Mouse (Mus musculus) C2C12 (cell line): ENCODE measurements around the gene Cfap99.

Experiments
- CEBPB ChIP-seq: IDR thresholded peaks from one replicate; pipeline ENCODE4 v1.6.1; 2011; ENCODE audit warnings: low read depth, mild to moderate bottlenecking, control low read depth, moderate library complexity
- CTCF ChIP-seq: IDR thresholded peaks from one replicate; pipeline ENCODE4 v1.5.1; 2011; ENCODE audit not compliant: control insufficient read depth, insufficient read depth, insufficient read length
- FOSL1 ChIP-seq: IDR thresholded peaks from one replicate; pipeline ENCODE4 v1.8.0; 2011; ENCODE audit warnings: mild to moderate bottlenecking, low read length; ENCODE audit not compliant: poor library complexity, insufficient read depth, severe bottlenecking
- MAX ChIP-seq: IDR thresholded peaks from one replicate; pipeline ENCODE4 v1.6.1; 2011; ENCODE audit warnings: mild to moderate bottlenecking, control low read depth
- MYOD1 ChIP-seq: IDR thresholded peaks from one replicate; pipeline ENCODE4 v1.6.1; 2011; ENCODE audit warnings: low read depth; ENCODE audit not compliant: control insufficient read depth, insufficient read length
- MYOG ChIP-seq: IDR thresholded peaks from one replicate; pipeline ENCODE4 v1.6.1; 2011; ENCODE audit not compliant: control insufficient read depth, insufficient read length; ENCODE audit errors: extremely low read depth
- USF1 ChIP-seq: IDR thresholded peaks from one replicate; pipeline ENCODE4 v1.6.1; 2011; ENCODE audit warnings: low read depth, mild to moderate bottlenecking, control low read depth, moderate library complexity

GRCm38 (mm10) chr5:34326875-34327576, 38.6 kb downstream of the Cfap99 start:
- TF ChIP-seq CTCF = no peak
- no peak for TF ChIP-seq MAX
- no peak for TF ChIP-seq MYOD1
- no peak for TF ChIP-seq MYOG
- no peak for TF ChIP-seq FOSL1
- no peak for TF ChIP-seq USF1
- TF ChIP-seq CEBPB = no peak
